Mouse (Mus musculus): Measurements from ENCODE around the gene Hoxb3.

Hoxb3 gene

DNA sequence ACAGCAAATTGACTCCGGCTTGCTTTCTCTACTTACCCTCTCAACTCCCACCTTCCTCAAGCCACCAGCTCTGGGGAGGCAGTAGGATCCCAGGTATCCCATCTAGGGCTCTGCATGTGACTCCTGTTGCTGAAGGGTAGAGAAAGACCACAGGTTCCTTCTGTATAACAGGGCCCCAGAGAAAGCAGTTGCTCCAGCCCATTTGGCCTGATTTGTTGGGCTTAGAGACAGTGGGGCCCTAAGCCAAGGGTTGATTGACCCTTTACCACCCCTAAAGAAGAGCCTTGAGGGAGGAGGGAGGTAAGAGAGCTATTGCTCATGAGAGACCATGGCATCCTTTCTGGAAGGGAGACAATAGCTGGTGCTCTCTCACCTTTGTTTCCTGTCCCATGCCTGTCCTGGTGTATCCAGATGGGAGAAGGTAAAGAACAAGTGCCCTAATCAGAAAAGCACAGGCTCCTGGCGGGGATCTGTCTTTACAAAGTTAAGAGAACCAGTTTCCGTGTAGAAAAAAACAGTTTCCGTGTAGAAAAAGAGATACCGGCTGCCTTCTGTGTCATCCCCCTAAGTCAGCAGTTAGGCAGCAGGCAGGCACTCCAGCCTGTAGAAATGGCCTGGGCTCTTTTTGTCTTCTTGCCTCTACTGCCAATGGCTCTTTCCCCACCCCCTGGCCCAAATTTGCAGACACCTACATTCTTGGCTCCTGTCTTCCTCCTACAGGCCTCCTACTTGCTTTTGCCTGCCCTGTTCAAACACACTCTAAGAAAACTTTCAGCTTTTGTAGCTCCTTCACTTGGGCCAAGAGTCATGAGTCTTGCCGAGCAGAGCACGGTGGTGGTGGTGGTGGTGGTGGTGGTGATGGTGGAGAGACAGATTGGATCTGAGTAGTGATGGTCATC lies 16.1 kb downstream of the Hoxb3 start:
- no peak for DNase-seq (ENCODE audit: low read depth, low spot score)

GRCm38 (mm10) chr11:96340698-96341365 lies 17.7 kb downstream of the Hoxb3 start:
- DNase-seq (ENCODE audit: low read depth, low spot score) = no peak

- no peak for DNase-seq (ENCODE audit: low read depth, low spot score)
Measured at GRCm38 (mm10) chr11:96341701-96342575, 18.8 kb downstream of the Hoxb3 start.

DNA sequence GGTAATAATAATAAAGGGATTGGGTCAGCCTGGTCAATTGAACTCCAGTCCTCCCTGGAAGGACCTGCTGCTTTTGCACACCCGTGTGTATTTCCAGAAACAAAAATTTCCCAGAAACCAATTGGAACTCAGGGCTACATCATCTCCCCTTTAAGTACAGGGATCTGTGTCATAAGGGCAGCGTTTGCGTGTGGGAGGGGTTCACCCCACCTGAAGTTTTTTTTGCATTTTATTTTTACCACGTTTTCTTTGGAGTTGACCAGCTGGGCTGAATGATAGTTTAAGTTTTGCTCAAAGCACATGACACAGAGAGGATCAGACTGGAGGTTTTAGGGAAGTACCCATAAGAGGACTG lies 19.4 kb downstream of the Hoxb3 start:
- DNase-seq (ENCODE audit: low read depth, low spot score) = no peak

GRCm38 (mm10) chr11:96343206-96343745 lies 20.1 kb downstream of the Hoxb3 start:
- DNase-seq (ENCODE audit: low read depth, low spot score) = no peak

- DNase-seq (ENCODE audit: low read depth, low spot score) = no peak
Measured at GRCm38 (mm10) chr11:96344061-96344877, 21.1 kb downstream of the Hoxb3 start.

DNA sequence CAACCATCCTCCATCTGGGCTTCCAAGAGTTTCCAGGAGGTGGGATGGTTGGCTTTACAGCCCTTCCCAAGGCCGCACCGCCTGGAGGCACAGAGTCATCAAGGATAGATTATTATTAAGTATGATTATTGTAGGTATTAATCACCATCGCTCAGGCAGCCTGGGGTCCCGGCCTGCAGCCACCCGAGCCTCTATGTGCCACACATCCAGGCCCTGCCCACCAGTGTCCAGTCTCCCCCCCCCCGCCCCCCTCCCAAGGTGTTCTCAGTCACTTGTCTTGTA lies 21.7 kb downstream of the Hoxb3 start:
- no peak for DNase-seq (ENCODE audit: low read depth, low spot score)

- no peak for DNase-seq (ENCODE audit: low read depth, low spot score)
Measured at GRCm38 (mm10) chr11:96345220-96345892, 22.2 kb downstream of the Hoxb3 start.

DNA sequence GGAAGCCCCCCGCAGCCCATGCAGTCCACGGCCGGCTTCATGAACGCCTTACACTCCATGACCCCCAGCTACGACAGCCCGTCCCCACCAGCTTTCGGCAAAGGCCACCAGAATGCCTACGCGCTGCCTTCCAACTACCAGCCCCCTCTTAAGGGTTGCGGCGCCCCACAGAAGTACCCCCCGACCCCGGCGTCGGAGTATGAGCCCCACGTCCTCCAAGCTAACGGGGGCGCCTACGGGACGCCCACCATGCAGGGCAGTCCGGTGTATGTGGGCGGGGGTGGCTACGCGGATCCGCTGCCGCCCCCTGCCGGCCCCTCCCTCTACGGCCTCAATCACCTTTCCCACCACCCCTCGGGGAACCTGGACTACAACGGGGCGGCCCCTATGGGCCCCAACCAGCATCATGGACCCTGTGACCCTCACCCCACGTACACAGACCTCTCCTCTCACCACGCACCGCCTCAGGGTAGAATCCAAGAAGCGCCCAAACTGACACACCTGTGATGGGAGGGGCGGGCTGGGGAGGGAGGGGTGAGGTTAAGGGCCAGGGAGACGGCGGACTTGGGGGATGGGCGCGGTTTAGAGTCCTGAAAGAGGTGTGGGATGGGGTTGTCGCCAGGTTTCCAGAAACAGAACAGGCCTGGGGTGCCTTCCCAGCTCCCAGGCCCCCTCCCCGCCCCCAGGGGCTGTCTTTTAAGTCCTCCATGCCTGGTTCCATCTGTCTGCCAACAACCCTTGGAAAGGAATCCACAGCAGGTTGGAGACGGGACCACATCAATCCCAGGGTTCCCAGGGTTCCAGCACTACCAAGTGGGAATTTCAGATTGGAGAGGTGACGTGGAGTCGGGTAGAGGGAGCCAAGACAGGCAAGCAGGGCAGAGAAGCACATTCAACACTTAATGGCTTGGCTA lies 23.0 kb downstream of the Hoxb3 start:
- no peak for DNase-seq (ENCODE audit: low read depth, low spot score)

DNA sequence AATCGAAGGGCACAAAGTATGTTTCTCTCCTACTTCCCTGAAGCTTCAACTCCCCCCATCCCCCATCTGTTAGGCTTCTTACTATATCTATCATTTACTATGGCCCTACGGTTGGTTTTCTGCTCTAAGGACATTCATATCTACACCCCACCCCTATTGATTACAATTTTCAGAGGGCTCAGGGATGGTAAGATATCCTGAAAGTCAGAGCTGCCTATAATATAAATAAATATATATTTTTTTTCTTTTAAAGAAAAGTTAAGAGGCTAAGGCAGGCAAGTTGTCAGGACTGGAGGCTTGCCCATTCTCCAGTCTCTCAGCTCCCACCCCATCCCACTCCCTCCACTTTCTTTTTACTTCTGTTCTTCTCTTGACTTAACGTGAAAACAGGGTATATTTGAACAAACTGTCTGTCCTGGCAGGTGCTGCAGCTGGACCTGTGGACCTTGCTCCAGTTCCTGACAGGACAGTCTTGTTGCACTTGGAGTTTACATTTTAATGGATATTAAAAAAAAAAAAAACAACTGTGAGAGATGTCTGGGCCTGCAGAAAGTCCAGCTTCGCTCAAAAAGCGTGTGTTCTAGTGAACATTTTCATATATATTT lies 23.9 kb downstream of the Hoxb3 start:
- DNase-seq (ENCODE audit: low read depth, low spot score) = no peak

DNA sequence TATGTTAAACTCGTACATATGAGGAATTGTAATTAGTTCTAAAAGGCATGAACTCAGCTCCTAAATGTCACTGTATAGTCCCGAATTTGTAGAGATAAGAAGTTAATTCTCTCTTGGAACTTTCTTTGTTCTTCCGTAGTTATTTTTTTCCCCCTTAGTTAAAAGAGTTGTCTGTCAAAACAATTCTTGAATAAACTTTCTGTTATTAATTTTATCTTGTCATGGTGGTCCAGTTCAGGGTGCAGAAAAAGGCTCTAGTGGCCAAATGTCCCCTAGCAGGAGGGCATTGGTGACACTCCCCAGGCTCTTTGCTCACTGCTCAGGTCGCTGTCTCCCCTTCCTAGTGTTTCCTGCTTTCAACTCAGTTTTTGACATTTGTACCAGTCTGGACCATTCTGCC lies 24.6 kb downstream of the Hoxb3 start:
- no peak for DNase-seq (ENCODE audit: low read depth, low spot score)

- no peak for DNase-seq (ENCODE audit: low read depth, low spot score)
Measured at GRCm38 (mm10) chr11:96348141-96348928, 25.2 kb downstream of the Hoxb3 start.

GRCm38 (mm10) chr11:96348988-96349387 lies 25.9 kb downstream of the Hoxb3 start:
- no peak for DNase-seq (ENCODE audit: low read depth, low spot score)

GRCm38 (mm10) chr11:96349491-96350340 lies 26.6 kb downstream of the Hoxb3 start:
- DNase-seq (ENCODE audit: low read depth, low spot score) = no peak

GRCm38 (mm10) chr11:96350341-96350624 lies 27.2 kb downstream of the Hoxb3 start, which contains the start of gene Hoxb2:
Hoxb2 (plus strand) TSS chr11:96350525.
- no peak for DNase-seq (ENCODE audit: low read depth, low spot score)

DNA sequence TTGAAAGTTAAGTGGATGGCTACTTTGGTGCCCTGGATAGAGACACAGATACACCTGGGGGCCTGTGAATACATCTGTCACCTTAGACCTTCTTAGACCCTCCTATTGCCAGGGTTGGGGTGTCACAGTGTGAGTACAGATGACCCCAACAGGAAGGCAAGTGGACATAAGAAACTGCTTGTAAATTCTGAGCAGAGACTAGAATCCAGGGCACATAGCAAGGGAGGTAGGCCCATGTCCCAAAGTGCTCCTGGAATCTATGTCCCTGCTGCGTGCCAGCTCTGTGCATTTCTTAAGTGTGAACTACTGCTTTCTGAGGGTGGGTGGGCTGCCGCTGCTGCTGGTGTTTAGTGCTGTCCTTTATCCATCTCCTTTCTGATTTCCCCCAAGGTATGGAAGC lies 27.7 kb downstream of the Hoxb3 start:
- no peak for DNase-seq (ENCODE audit: low read depth, low spot score)

- no peak for DNase-seq (ENCODE audit: low read depth, low spot score)
Measured at GRCm38 (mm10) chr11:96351312-96351711, 28.2 kb downstream of the Hoxb3 start.

DNA sequence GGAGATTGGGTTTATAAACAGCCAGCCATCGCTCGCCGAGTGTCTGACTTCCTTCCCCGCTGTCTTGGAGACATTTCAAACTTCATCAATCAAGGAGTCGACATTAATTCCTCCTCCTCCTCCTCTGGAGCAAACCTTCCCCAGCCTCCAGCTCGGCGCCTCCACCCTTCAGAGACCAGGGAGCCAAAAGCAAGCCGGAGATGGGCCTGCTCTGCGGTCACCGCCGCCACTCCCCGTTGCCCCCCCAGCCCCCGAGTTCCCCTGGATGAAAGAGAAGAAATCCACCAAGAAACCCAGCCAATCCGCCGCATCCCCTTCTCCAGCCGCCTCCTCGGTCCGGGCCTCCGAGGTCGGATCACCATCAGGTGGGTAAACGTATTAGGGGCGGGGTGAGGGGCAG lies 28.7 kb downstream of the Hoxb3 start:
- no peak for DNase-seq (ENCODE audit: low read depth, low spot score)

Data from retina, adult 2 months (tissue).